Mouse (Mus musculus) liver, adult (tissue): ENCODE data around the gene Txndc16.

Experiments used
- GATA4 ChIP-seq: IDR thresholded peaks from 2 replicates; pipeline ENCODE4 v1.6.1; 2014; ENCODE audit warnings: mild to moderate bottlenecking, low read length; ENCODE audit not compliant: insufficient replicate concordance

Gene Txndc16

DNA sequence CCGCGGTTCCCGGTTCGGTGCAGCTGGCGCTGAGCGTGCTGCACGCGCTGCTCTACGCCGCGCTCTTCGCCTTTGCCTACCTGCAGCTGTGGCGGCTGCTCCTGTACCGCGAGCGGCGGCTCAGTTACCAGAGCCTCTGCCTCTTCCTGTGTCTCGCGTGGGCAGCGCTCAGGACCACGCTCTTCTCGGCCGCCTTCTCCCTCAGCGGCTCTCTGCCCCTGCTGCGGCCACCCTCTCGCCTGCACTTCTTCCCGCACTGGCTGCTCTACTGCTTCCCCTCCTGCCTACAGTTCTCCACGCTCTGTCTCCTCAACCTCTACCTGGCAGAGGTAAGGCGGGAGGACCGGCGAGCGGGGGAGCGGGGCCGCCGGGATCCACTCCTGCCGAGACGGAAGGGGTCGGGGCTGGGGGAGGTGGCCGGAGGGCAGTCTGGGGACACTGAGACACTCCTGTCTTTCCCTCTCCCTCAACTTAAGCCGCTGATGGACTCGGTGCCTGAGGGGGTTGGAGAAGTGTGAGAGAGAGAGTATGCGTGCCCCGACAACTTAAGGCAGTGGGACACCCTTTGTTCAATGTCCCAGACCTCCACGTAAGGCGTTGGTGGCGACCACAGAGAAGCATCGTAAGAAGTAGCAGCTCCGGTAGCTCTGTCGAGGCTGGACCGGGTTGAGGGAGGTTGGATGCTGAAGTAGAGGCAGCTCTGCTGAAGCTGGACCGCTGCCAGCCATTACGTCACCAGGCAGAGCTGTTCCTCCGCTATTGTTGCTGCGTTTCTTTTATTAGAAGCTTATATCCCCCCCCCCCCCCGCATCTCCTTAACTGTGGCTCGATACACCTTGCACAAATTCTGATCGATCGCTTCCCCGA lies at the start of gene Txndc16:
Gene Txndc16 (minus strand): TSS at position 239 of the 867 bp plus-strand sequence.
- no peak for TF ChIP-seq GATA4

DNA sequence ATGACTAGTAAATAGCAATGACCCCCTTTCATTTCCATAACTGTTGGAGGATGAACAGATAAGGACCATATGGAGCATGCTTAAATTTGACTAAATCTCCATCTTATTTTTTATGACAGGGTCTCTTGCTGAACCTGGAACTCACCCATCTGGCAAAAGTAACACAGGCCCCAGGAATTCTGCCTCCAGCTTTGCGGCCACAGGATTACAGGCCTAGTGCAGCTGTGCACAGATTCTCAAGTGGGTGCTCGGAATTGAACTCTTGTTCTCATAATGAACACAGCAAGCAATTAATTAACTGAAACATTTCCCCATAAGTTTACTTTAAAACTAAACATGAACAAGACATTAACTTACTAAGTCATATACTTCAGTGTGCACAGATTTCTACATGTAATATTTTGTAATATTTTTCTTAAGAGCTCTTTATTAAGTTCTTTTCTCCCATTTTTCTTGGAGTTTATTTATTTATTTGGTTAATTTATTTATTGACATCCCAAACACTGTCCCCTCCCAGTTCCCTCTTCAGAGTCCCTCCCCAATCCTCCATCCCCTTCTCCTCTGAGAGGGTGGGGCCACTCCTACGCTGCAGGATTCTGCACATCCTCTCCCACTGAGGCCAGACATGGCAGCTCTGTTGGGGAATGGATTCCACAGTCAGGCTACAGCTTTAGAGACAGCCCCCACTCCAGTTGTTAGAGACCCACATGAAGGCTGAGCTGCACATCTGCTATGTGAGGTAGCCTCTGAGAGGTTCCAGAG lies 43.9 kb upstream of the Txndc16 start:
- no peak for TF ChIP-seq GATA4

DNA sequence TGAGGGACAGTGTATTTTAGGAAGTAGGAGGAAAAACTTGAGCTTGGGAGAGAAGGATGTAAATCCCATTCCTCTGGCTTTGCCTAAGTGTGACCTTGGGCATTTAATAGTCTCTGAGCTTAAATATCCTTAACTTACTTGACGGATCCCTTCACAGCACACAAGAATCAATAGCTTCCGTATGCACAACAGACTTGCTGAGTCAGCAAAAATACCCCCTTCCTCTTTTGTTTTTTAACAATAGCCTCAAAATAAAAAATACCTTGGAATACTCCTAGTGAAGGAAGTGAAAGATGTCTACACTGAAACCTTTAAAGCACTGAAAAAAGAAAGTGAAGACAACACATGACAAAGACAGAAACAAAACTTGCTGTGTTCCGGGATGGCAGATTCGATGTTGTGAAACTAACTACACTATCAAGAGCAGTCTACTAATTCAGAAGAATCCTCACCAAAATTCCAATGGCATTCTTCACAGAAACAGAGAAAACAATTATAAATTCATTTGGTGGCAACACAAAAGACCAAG lies 31.5 kb upstream of the Txndc16 start:
- no peak for TF ChIP-seq GATA4

DNA sequence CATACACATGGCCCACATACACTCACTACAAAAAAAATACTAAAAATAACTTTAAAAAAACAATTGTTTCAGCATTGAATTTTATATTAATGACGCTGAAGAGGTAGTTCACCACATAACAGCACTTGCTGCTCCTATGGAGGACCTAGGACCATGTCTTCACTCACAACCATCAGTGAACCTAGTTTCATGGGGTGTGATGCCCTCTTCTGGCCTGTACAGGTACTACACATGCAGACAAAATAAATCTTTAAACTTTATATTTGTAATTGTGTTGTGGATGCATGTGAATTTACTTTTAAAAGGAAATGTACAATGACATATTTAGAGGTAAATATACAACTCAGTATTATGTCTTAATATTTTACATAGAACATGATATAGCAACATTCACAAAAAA lies 21.5 kb upstream of the Txndc16 start:
- TF ChIP-seq GATA4, result no peak

DNA sequence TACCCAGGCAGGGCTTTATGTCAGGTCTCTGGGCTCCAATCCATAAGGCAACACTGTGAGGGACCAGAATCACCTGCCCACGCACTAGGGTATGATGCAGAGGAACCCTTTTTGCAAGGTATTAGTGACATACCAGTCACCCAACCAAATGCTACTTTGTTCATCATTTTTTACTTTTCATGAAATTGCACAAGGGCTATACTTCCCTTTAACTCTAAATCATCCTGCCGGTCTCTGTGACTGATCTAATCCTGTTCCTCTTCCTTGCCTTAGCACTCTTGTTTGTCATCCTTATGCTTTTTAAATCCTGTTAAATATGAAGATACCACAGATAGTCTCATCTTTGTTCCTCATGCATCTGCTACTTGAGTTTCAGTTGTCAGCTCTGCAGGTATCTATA lies 18.9 kb upstream of the Txndc16 start:
- no peak for TF ChIP-seq GATA4

DNA sequence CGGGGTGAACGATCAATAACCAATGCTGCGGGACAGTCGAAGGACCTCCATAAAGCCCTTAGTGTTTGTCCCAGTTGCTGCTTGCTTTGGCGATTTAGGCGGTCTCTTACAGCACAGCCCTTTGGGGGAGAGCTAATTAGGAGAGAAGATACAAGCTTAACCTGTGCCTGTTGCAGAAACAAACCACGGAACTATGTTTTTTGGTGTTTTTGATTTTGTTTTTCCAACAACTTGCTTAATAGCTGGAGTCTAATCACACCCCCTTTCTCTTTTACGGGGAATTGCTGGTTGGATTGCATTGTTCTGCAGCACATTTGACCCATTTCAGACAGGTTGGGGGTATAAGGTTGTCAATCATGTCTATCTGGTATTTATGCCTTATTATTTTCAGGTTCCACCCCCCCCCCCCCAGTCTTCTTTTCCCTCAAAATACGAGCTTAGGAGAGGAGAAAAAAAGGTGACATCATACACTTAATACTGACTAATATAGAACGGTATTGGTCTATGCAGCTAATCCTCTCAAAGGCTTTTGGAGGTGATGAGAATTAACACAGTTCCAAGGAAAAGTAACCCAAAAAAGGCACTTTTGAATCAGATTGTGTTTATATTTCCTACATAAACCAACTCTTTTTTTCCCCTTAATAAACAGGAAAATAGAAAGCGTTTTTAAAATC lies 966 bp upstream of the Txndc16 start:
- TF ChIP-seq GATA4, result no peak

DNA sequence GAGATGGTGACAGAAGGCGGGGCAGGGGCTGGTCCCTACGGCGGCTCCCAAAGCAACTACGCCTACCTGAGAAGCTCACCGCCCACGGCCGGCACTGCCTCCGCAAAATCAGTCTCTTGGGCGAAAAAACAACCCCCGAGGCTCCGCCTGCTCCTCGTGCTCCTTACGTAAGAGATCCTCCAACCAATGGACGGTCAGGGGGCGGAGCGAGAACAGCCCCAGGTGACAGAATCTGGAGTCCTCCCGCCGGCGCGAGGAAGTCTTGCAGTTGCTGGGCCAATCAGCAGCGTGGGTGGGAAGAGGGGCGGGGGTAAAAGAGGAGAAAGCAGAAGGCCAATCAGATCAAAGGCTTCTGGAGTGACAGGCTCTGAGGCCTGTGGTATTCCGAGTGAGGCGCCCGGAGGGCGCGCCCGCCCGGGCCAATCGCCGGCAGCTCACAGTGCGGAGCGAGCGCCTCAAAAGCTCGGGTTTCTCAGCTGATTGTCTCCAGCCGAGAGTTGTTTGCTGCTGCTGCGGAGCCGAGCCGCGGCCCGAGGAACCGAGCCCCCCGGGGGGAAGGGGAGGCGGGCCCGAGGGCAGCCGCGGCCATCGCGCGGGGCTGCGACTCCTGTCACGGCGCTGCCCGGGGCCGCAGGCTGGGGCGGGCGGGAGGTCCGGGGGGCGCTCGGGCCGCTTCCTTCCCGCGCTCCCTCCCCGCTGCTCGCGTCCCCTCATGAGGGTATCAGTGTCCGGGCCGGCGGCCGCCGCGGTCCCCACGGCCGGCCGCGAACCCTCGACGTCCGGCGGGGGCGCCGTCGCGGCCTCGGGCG lies 643 bp downstream of the Txndc16 start, which contains the start of gene Gpr137c:
Gene Gpr137c (plus strand): TSS at position 437 of the 809 bp plus-strand sequence.
- TF ChIP-seq GATA4, result peak; percentile 8; the same call in 1 of the 2 replicates

DNA sequence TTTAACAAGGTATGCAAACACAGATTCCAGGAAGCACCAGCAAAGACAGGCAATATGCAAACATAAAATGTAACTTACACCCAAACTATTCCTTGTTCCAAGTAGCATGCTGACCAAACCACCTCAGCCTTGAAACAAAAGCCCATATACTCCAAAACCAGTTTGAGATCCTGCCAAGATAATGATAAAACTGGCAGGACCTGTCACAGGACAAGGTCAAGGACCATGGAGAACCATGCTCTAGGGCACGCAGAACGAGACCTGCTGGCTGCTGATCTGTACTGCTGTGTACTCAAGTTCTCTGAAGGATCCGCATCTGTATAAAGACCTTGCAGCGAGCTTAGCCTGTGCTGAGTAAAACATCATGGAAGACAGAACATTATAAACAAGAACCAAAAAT lies 2.4 kb downstream of the Txndc16 start:
- no peak for TF ChIP-seq GATA4

DNA sequence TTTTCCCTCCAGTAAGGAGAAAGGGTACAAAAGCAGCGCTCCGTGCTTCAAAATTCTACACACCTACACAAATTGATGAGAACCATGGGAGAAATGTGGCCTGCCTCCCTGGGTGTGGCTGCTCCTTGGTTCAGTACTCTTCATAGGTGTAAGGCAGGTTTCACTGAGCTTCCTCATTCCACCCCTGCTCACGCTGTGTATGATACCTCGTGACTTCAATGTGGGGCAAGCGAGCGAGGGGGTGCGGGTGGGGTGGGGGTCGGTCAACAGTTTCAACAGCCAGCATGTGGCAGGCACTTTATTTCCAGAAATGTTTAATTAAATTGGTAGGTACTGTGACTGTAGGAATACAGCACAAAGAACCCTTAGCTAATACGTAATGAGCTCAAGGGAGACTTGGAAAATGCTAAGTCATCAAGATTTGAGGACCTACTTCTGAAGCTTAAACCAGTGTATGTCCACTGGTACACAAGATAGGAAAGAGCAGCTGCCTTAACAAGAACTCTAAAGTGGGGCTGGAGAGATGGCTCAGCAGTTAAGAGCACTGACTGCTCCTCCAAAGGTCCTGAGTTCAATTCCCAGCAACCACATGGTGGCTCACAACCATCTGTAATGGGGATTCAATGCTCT lies 3.3 kb downstream of the Txndc16 start:
- TF ChIP-seq GATA4, result no peak

DNA sequence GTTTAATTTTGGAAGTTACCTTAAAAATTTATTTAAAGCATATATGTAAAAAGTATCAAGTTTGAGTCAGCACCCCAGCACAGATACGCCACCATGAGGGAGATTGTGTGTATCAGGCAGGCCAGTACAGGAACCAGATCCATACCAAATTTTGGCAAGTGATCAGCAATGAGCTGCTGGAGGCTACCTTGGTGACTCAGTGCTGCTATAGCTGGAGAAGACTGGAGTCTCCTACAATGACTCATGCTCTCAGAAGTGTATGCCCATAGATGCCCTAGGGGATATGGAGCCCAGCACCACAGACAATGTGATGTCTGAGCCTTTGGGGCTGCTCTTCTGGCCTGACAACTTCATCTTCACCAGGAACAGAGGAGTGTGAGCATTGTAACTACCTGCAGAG lies 8.7 kb downstream of the Txndc16 start:
- TF ChIP-seq GATA4, result no peak

DNA sequence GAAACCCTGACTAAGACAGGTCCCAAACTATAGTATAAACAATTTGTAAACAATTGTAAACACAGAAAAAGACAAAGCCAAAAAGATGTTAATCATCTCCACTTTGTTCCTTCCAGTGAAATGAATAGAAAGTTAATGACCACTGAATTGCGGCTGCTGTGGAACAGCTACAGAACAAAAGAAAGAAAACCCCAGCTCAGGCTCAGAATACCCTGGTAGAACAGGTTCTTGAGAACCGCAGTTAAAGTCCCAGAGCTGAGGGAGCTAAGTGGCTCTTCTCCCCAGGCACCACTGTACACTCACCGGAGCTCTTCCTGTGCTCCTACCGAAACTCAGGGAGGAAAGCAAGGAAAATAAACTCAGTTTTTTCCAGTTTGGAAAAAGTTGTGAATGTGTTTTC lies 9.4 kb downstream of the Txndc16 start:
- TF ChIP-seq GATA4, result no peak

DNA sequence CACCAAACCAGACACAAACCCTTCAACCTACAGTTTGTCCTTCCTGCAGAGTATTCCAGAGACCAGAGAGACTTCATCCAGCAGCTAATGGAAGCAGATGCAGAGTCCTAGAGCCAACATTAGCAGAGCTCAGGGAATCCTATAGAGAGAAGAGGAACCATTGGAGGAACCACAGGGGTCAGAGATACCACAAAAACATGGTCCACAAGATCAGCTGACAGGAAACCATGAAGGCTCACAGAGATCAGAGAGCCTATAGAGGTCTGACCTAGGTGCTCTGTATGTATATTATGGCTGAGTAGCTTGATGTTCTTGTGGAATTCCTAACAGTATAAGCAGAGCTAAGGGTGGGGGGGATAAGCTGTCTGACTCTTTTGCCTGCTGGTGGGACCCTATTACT lies 19.5 kb downstream of the Txndc16 start:
- no peak for TF ChIP-seq GATA4

DNA sequence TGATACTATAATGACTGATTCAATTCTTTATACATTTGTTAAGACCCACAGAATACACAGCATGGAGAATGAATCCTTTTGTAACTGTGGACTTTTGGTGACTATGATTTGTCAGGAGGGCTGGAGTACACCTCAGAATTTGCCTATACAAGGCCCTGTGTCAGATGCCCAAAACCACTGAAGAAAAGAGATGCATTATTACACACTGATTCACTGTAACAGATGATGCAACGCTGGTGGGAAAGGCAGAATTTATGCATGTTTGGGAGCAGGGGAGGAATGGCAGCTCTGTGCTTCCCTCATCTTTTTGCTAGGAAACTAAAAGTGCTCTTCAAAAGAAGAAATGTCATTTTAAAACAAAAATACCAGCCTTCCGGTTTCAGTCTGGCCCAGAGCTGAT lies 29.1 kb downstream of the Txndc16 start:
- no peak for TF ChIP-seq GATA4

DNA sequence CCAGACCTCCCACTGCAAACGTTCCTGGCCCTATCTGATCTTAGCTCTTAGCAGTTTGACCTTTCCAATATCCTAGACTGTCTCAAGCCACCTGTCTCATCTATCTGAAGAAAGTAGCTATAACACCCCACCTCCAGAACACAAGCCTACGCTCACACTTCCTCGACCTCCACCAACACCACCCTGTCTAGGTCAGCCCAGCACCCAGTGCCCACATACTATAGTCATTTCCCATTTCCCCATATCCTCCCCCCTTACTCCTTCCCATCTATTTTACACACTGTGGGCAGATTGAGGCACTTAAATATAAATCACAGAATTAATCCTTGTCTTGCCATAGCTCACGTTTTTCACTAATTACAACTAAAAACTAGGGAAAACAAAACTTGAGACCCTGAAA lies 38.5 kb downstream of the Txndc16 start:
- no peak for TF ChIP-seq GATA4
